Mouse (Mus musculus) embryonic fibroblast, embryonic 13.5 days (primary cell): ENCODE results near the gene Trim13. TPM values are rescaled to one million over a fixed set of nuclear protein-coding genes. Genes with fewer than 3 reads are reported as not detected.
A peak's percentile ranks its signal among the peaks of the same experiment; 100 is the strongest.
"Not testable (repeated sequence)": the region's sequence is repeated elsewhere in the genome, so short reads cannot be mapped to it uniquely, and the experiment has no call there.

ENCODE experiments used
- H3K27ac ChIP-seq: 2 replicates; pipeline ENCODE4 v1.5.1; 2012; ENCODE audit warnings: low read length, control low read depth, inconsistent platforms; ENCODE audit not compliant: insufficient read depth
- H3K4me1 ChIP-seq: 2 replicates; pipeline ENCODE4 v1.6.1; 2011; ENCODE audit warnings: low read length; ENCODE audit not compliant: control insufficient read depth, insufficient read depth
- H3K4me3 ChIP-seq: 2 replicates; pipeline ENCODE4 v1.5.1; 2011; ENCODE audit warnings: mild to moderate bottlenecking, control low read depth, low read length; ENCODE audit not compliant: insufficient read depth
- CTCF ChIP-seq: IDR thresholded peaks from 2 replicates; pipeline ENCODE4 v1.5.1; 2011; ENCODE audit warnings: mild to moderate bottlenecking, control low read depth, low read length, moderate library complexity, borderline replicate concordance; ENCODE audit not compliant: insufficient read depth
- POLR2A ChIP-seq: IDR thresholded peaks from 2 replicates; pipeline ENCODE4 v1.6.1; 2011; ENCODE audit warnings: low read depth, mild to moderate bottlenecking, control low read depth, low read length, moderate library complexity
- polyA plus RNA-seq: library from polyadenylated mRNA; stranded (reverse); fragments of >200 nt; gene quantifications from 2 replicates; pipeline ENCODE4 v1.2.4, GENCODE M21; 2011; ENCODE audit warnings: low read depth; ENCODE audit not compliant: missing spikeins, insufficient read length

Trim13 gene
- polyA plus RNA-seq: 15.3 and 15.4 TPM in 2 replicates

DNA sequence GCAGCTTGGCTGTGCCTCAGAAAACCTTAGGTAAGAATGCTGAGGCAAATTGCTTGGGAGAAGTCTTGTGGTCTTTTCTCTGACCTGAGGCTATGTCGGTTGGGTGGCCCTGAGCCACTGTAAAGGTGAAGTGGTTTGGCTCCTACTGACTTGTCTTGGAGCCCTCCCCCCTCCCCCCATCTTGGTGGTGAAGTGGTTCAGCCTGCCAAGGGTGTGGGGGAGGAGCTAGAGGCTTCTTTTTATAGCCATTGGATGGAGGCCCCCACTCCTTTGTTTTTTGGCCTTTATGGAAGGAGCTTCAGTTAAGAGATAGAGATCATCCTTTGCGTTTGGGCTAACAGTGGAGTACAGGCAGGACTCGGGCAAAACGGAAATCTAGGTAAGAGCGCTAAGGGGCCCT lies at the start of gene Trim13:
Gene Trim13 (plus strand): TSS at position 280 of the 400 bp plus-strand sequence.
- peak within 1 kb of the TSS; percentile 84; the same call in 1 of the 2 replicates for H3K4me3 ChIP-seq
- no peak within 1 kb of the TSS for H3K27ac ChIP-seq
- TF ChIP-seq CTCF: no peak
- TF ChIP-seq POLR2A: no peak
- peaks cover 3% of the 10 kb centered on the region; the same call in 1 of the 2 replicates for H3K4me1 ChIP-seq

DNA sequence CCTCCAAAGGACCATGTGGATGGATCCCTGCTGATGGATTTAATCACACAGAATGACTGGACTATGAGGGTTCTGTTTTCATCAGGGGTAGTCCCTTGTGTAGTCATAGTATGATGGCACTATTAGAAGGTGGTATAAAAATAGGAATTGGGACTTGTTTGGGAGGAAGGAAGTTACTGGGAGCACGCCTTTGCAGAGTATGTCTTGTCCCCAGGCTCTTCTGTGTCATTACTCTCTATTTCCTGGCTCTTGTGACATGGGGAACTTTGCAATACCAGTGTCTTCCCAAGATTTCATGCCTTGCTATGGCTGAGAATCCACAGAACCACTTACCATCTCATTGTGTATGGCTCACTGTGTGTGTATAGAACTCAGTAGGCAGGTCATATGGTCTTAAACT lies 49.4 kb upstream of the Trim13 start:
- no peak for TF ChIP-seq CTCF
- TF ChIP-seq POLR2A: no peak
- Histone ChIP-seq H3K4me1 (no peaks in the 10 kb centered on the region), H3K27ac (no peak overlapping the region), H3K4me3 (no peak overlapping the region)

DNA sequence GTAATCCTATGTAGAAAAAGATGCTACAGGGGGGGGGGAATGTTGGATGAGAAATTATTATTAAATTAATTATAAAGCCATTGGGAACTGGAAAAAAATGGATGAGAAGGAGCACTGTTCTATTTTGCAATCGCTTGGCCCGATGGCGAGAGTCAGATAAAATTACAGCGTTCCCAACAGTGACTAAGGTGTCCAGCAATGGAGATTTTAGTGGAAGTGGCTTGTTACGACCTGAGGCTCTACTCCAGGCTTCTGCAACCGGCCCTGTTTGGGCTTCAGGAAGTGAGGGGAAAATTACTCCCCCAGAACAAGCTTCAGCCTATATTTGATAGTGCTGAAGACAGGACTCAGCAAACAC lies 42.1 kb upstream of the Trim13 start:
- no peaks in the 10 kb centered on the region for H3K4me1 ChIP-seq
- peak overlapping the region; percentile 76 for H3K4me3 ChIP-seq
- peak overlapping the region; percentile 39 for H3K27ac ChIP-seq
- TF ChIP-seq POLR2A: no peak
- no peak for TF ChIP-seq CTCF

DNA sequence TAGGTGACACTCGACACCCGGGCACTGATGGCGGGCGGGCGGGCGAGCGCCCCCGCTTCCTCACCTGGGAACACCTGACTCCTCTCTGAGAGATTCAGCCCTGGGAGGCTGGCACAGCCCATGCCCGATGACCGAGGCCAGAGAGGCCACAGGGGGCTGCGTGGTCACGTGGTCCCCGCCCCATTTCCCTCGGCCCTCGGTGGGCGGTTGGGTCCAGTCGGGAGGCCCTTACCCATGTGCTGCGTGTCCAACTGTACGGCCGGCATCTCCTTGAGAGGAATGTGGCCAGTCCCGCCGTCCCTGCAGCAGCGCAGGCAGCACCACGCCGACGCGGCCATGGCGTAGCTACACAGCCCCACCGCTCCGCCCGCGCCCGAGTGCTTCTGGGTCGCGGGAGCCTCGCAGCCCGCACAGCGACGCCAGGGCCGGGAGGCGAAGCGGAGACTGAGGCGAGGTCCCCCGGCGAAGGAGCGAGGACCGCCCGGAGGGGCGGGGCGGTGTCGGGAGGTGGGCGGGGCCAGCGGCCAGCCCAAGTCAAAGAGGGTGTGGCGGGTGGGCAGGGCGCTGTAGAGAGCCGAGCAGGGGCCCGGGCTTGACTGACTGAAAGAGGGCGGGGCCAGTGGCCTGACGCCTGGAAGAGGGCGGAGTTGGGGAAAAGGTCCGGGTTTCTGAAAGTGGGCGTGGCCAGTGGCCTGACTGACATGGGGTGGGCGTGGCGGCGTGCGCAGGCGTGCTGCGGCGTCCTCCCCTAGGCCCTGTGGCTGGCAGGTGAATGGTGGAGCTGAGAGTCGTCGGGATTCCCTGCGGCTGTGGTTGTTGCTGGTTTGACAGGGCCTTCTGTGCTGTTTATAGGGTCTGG lies 41.5 kb upstream of the Trim13 start, which contains the start of gene Spryd7:
Gene Spryd7 (minus strand): TSS at position 598 of the 859 bp plus-strand sequence.
- TF ChIP-seq CTCF (no peak), POLR2A (peak; percentile 91)
- peak within 1 kb of the TSS; percentile 76 for H3K4me3 ChIP-seq
- peak within 1 kb of the TSS; percentile 39 for H3K27ac ChIP-seq
- no peaks in the 10 kb centered on the region for H3K4me1 ChIP-seq

DNA sequence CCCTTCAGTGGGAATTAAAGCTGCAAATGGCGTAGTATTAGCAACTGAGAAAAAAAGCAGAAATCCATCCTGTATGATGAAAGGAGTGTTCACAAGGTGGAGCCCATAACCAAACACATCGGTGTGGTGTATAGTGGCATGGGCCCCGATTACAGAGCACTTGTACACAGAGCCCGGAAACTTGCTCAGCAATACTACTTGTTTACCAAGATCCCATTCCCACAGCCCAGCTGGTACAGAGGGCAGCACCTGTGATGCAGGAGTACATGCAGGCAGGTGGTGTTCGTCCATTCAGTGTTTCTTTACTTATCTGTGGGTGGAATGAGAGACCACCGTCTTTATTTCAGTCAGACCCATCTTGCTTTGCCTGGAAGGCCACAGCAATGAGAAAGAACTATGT lies 39.1 kb upstream of the Trim13 start:
- Histone ChIP-seq H3K4me3 (no peak overlapping the region), H3K27ac (no peak overlapping the region)
- TF ChIP-seq POLR2A: no peak
- no peak for TF ChIP-seq CTCF

DNA sequence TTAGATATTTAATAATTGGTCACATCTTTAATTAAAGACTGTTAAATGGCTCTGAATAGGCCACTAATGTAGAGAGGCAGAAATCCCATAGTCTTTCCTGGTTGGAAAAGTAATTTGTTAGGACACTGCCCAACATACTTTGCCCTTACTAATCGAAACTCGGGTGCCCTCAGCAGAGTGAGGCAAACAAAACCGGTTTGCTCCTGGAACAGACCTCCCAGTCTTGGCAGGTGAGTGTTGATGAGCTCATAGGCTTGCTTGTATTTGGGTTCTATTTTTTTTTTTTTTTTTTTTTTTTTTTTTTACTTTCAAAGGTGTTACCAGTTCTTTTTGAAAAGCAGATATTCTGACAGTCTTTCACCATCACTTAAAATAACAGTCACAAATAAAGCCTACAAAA lies 38.2 kb upstream of the Trim13 start:
- TF ChIP-seq POLR2A (no peak), CTCF (no peak)
- Histone ChIP-seq H3K4me1 (no peaks in the 10 kb centered on the region), H3K27ac (no peak overlapping the region), H3K4me3 (no peak overlapping the region)

More for the DNA sequence above, 39.1 kb upstream of the Trim13 start:
- no peaks in the 10 kb centered on the region for H3K4me1 ChIP-seq

DNA sequence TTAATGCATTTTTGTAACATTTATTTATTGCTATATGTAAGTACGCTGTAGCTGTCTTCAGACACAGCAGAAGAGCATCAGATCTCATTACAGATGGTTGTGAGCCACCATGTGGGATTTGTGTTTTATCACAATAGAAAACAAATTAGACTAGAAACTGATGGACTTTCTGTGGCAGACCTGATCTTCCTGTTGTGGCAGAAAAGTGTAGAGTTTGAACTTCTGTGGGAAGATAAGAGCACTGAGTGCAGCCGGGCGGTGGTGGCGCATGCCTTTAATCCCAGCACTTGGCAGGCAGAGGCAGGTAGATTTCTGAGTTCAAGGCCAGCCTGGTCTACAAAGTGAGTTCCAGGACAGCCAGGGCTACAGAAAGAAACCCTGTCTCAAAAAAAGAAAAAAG lies 31.8 kb upstream of the Trim13 start:
- H3K27ac ChIP-seq, H3K4me1 ChIP-seq: not testable (repeated sequence)

DNA sequence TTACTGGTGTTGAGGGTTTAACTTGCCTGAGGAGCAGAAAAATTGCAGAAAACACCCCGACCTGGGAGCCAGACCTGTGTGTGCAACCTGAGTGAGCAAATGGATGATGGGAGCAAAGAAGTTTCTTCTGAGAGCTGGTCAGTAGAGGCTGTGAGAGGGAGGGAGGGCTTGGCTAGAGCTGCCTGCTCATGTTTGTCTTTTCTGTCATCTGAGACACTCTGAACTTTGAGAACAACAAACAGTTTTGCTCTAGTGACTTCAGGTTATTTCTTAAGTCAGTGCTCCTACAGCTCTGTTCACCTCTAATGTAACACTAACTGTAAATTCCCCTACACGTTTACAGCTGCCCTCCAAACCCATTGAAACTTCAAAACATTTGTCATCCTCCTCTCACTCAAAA lies 28.7 kb upstream of the Trim13 start:
- Histone ChIP-seq H3K4me1 (no peaks in the 10 kb centered on the region), H3K27ac (no peak overlapping the region), H3K4me3 (no peak overlapping the region)
- no peak for TF ChIP-seq POLR2A
- no peak for TF ChIP-seq CTCF

More for the DNA sequence above, 31.8 kb upstream of the Trim13 start:
- H3K4me3 ChIP-seq: not testable (repeated sequence)

DNA sequence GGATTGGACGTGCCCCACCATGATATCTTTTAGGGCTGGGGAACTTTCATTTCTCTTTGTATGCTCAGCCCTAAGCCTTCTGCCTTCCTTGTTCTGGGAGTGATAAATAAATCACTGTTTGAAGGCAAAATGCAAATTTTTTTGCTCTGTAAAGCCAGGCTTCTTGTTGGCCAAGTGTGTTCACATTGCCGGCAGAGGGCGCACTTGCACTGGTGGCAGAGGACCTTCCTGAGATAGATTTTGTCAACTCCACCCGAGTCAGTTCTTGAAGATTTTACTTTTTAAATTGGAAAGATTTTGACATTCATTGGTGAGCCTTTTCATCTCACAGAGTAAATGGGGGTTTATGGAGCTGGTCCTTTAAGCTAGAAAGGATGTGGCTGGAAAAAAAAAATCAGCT lies 26.7 kb upstream of the Trim13 start:
- TF ChIP-seq CTCF (peak; percentile 91; the same call in 1 of the 2 replicates), POLR2A (no peak)
- Histone ChIP-seq H3K4me3 (no peak overlapping the region), H3K4me1 (no peaks in the 10 kb centered on the region), H3K27ac (no peak overlapping the region)

DNA sequence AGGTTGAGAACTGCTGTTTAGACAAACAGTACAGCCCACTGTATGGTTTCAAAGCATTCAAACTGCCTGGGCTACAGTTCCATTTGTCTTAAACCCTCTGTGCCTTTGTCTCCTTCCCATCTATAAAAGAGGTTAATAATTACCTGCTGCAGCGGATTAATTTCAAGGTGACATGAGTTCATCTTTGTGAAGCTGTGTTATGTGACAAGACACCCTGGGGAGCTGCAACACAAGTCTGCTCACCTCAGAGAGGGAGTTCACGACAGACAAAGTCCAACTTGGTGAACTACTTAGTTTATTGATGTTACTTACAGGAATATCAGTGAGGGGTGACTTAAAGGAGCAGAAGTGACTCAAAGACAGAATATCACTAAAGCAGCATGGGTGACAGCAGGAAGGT lies 25.9 kb upstream of the Trim13 start:
- Histone ChIP-seq H3K4me3 (no peak overlapping the region), H3K4me1 (no peaks in the 10 kb centered on the region), H3K27ac (no peak overlapping the region)
- no peak for TF ChIP-seq CTCF
- no peak for TF ChIP-seq POLR2A
